Mouse (Mus musculus) G1E (cell line): Measurements from ENCODE around the gene Slc5a3. TPM values are rescaled to one million over a fixed set of nuclear protein-coding genes. Genes with fewer than 3 reads are reported as not detected.

Source experiments
- ATAC-seq: 2 replicates; pipeline ENCODE4 v1.8.0; 2016; ENCODE audit warnings: mild to moderate bottlenecking; ENCODE audit not compliant: insufficient number of reproducible peaks, poor library complexity, low FRiP score, severe bottlenecking; ENCODE audit errors: extremely low read depth
- DNase-seq: peaks from one replicate; pipeline ENCODE4 v3.0.0; 2012; ENCODE audit warnings: low spot score
- H3K27me3 ChIP-seq: 2 replicates; pipeline ENCODE4 v1.6.1; 2012; ENCODE audit warnings: mild to moderate bottlenecking, low read length, inconsistent platforms; ENCODE audit not compliant: insufficient read depth
- H3K36me3 ChIP-seq: replicated peaks from 2 replicates; pipeline ENCODE3; 2012; ENCODE audit warnings: mild to moderate bottlenecking, inconsistent platforms
- H3K4me1 ChIP-seq: 2 replicates; pipeline ENCODE4 v1.6.1; 2012; ENCODE audit warnings: low read depth, low read length, inconsistent platforms, mixed read lengths; ENCODE audit not compliant: insufficient read depth
- H3K4me3 ChIP-seq: 2 replicates; pipeline ENCODE4 v1.5.1; 2012; ENCODE audit warnings: low read depth, mild to moderate bottlenecking, inconsistent platforms, low read length, moderate library complexity, mixed read lengths
- H3K9me3 ChIP-seq: replicated peaks from 2 replicates; pipeline ENCODE4 v1.6.1; 2012; ENCODE audit warnings: inconsistent platforms
- CTCF ChIP-seq: IDR thresholded peaks from 2 replicates; pipeline ENCODE4 v1.5.1; 2012; ENCODE audit warnings: low read depth, low read length, inconsistent platforms, mixed read lengths
- GATA1 ChIP-seq: IDR thresholded peaks from 2 replicates; pipeline ENCODE4 v1.6.1; 2012; ENCODE audit warnings: borderline replicate concordance, low read length, inconsistent platforms, mixed read lengths
- GATA2 ChIP-seq: IDR thresholded peaks from 2 replicates; pipeline ENCODE4 v1.6.1; 2012; ENCODE audit warnings: low read depth, low read length, inconsistent platforms, borderline replicate concordance
- POLR2AphosphoS5 ChIP-seq: IDR thresholded peaks from 2 replicates; pipeline ENCODE4 v1.6.1; 2012; ENCODE audit warnings: low read depth, low read length, inconsistent platforms; ENCODE audit not compliant: insufficient replicate concordance
- TAL1 ChIP-seq: conservative IDR thresholded peaks from 2 replicates; pipeline ENCODE4 v1.6.1; 2012; ENCODE audit warnings: low read depth, low read length, inconsistent platforms, mixed read lengths
- polyA plus RNA-seq: library from polyadenylated mRNA; stranded (reverse); fragments of >175 nt; gene quantifications from 2 replicates; pipeline ENCODE4 v1.2.3, GENCODE M21; 2012
- total RNA-seq, 2 experiments: library from RNA; stranded (forward) in 1 of 2; stranded (reverse) in 1 of 2; fragments of 200-1000 nt in 1 of 2; fragments of >200 nt in 1 of 2; fragmentation: Nextera tagmentation in 1 of 2; gene quantifications; 2 replicates each; pipeline ENCODE4 v1.2.3; 2014 to 2017

Gene Slc5a3
- total and polyA plus RNA-seq, 3 experiments: 0.09 to 3.6 (median 3.1) TPM

DNA sequence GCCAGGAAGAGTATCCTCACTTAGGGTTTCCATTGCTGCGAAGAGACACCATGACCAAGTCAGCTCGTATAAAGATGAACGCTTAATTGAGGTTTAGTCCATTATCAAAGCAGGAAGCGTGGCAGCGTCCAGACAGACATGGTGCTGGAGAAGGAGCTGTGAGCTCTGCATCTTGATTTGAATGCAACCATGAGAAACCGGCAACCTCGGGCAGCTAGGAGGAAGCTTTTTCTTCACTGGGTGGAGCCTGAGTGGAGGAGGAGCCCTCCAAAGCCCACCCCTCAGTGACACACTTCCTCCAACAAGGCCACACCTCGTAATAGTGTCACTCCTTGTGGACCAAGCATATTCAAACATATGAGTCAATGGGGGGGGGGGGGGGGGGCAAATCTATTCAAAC lies 71.7 kb downstream of the Slc5a3 start:
- ATAC-seq (no peak), DNase-seq (no peak)
- no peaks in the 10 kb centered on the region for H3K36me3 ChIP-seq
- TF ChIP-seq GATA1: no peak
- TF ChIP-seq GATA2: no peak
- TF ChIP-seq TAL1: no peak
- no peak for TF ChIP-seq CTCF
- no peaks in the 10 kb centered on the region for H3K4me1 ChIP-seq
- no peaks in the 10 kb centered on the region for H3K9me3 ChIP-seq
- H3K27me3 ChIP-seq: peaks cover 10% of the 10 kb centered on the region; the same call in 1 of the 2 replicates
- no peak overlapping the region for H3K4me3 ChIP-seq

DNA sequence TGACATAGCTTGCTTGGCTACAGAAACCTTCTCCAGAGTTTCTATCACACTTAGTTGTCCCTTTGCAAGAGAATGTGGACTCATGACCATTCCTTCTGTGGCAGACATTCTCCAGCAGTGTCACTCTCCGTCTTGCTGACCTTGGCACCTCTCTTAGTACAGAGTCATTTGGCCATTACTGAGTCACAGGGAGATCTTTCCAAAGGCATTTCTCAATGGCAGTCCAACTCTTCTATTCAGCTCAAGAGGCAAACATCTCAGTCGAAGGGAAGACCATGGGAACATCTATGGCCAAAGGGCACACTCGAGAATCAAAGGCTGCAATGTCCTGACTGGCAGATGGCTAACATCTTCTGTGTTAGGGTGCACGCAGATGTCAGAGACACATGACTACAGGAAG lies 74.4 kb downstream of the Slc5a3 start:
- Histone ChIP-seq H3K4me3 (no peak overlapping the region), H3K4me1 (no peaks in the 10 kb centered on the region), H3K27me3 (peaks cover 4% of the 10 kb centered on the region; the same call in 1 of the 2 replicates), H3K9me3 (no peaks in the 10 kb centered on the region), H3K36me3 (no peaks in the 10 kb centered on the region)
- DNase-seq (no peak), ATAC-seq (no peak)
- TF ChIP-seq TAL1 (no peak), GATA2 (no peak), CTCF (no peak), POLR2AphosphoS5 (no peak), GATA1 (no peak)

DNA sequence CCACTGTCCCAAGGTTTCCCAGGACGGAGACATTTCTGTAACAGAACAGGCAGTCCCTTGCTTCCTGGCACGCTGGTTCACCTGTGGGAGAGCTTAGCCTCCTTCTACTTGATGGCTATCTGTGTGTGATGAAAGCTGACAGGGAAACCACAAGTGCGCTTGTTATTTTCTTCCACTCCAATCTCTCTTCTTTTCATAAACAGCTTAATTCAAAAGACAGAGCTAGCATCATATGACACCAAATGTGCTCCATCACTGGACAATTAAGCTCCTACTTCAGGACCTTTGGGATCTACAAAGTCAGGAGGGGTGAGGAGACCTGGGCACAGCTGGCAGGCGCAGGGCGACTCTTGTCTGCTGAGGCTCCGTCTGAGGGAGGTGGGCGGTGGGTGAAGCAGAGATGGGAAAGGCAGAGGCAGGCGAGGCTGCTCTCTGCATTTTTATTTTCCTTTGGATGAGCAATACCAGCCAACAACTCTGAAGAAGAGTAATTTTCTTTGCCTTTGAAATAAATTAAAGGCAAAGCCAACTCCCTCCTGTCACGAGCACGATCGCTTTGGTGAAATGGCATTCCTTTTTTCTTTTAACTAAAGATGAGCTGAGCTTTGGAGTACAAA lies 76.1 kb downstream of the Slc5a3 start:
- no peak for TF ChIP-seq CTCF
- no peak for DNase-seq
- ATAC-seq: no peak
- Histone ChIP-seq H3K9me3 (no peaks in the 10 kb centered on the region), H3K4me3 (no peak overlapping the region), H3K27me3 (peaks cover 4% of the 10 kb centered on the region; the same call in 1 of the 2 replicates), H3K4me1 (no peaks in the 10 kb centered on the region), H3K36me3 (no peaks in the 10 kb centered on the region)

DNA sequence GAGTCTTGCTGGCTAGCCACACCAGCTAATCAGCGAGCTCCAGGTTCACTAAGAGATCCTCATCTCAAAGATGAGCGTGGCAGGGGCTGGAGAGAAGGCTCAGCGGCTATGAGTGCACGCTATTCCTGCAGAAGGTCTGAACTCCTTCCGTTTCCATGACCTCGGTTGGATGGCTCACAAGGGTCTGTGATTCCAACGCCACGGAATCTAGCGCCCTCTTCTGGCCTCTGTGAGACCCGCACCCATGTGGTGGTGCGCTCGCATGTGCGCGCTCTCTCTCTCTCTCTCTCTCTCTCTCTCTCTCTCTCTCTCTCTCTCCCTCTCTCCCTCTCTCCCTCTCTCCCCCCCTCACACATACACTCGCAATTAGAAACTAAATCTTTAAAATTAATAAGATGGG lies 78.2 kb downstream of the Slc5a3 start:
- Histone ChIP-seq H3K4me1 (no peaks in the 10 kb centered on the region), H3K36me3 (no peaks in the 10 kb centered on the region), H3K27me3 (peaks cover 8% of the 10 kb centered on the region; the same call in 1 of the 2 replicates), H3K4me3 (no peak overlapping the region), H3K9me3 (no peaks in the 10 kb centered on the region)
- TF ChIP-seq CTCF (0 out of 2 replicates have a peak, but pooled peaks have one; percentile 20), TAL1 (no peak)
- no peak for DNase-seq
- ATAC-seq: no peak

Other genes with a start within 250 kb of the Slc5a3 start
- 10.1 and 11.4 TPM in 2 replicates for gene Mrps6, start 52 bp upstream of the Slc5a3 start, total RNA-seq (2014; fragmentation: Nextera tagmentation)
- 20.7 and 23.2 TPM in 2 replicates for gene Mrps6, start 52 bp upstream of the Slc5a3 start, total RNA-seq (2017)
- 13.4 and 16.6 TPM in 2 replicates for gene Mrps6, start 52 bp upstream of the Slc5a3 start, polyA plus RNA-seq
- gene Gm49711, start within 50 bp of the Slc5a3 start, total RNA-seq (2014; fragmentation: Nextera tagmentation): not detected in 2 replicates
- not detected in 2 replicates for gene Gm49711, start within 50 bp of the Slc5a3 start, total RNA-seq (2017)
- 4.0 and 4.2 TPM in 2 replicates for gene Gm49711, start within 50 bp of the Slc5a3 start, polyA plus RNA-seq
- not detected in 2 replicates for gene Kcne2, start 234.1 kb downstream of the Slc5a3 start, total RNA-seq (2014; fragmentation: Nextera tagmentation)
- 0.11 TPM in 1 of 2 replicates, not detected in the other for gene Kcne2, start 234.1 kb downstream of the Slc5a3 start, total RNA-seq (2017)
- gene Kcne2, start 234.1 kb downstream of the Slc5a3 start, polyA plus RNA-seq: not detected in 2 replicates
- gene Smim11, start 243.0 kb downstream of the Slc5a3 start, total RNA-seq (2014; fragmentation: Nextera tagmentation): 23.1 and 24.8 TPM in 2 replicates
- gene Smim11, start 243.0 kb downstream of the Slc5a3 start, total RNA-seq (2017): 82.4 and 107 TPM in 2 replicates
- 6.6 and 7.3 TPM in 2 replicates for gene Smim11, start 243.0 kb downstream of the Slc5a3 start, polyA plus RNA-seq